Mouse (Mus musculus) frontal cortex, adult (tissue): ENCODE results near the gene Lcn2.
A peak's percentile ranks its signal among the peaks of the same experiment; 100 is the strongest.

ENCODE experiments used
- ATAC-seq: cut with Nextera tagmentation; 2 replicates; pipeline ENCODE4 v1.9.2; 2017; ENCODE audit warnings: mild to moderate bottlenecking, moderate library complexity, mixed read lengths; ENCODE audit not compliant: low TSS enrichment

Lcn2 gene

GRCm38 (mm10) chr2:32344056-32344455 lies 44.0 kb downstream of the Lcn2 start:
- ATAC-seq: no peak

GRCm38 (mm10) chr2:32343351-32343671 lies 44.7 kb downstream of the Lcn2 start:
- no peak for ATAC-seq

GRCm38 (mm10) chr2:32342539-32343350 lies 45.3 kb downstream of the Lcn2 start:
- ATAC-seq: peak; percentile 74

- ATAC-seq: no peak
These were observed 46.0 kb downstream of the Lcn2 start for GRCm38 (mm10) chr2:32342039-32342438.

- no peak; the same call in 1 of the 2 replicates for ATAC-seq
These were observed 46.5 kb downstream of the Lcn2 start for GRCm38 (mm10) chr2:32341634-32341939.

GRCm38 (mm10) chr2:32340836-32341633 lies 47.0 kb downstream of the Lcn2 start:
- peak; percentile 42 for ATAC-seq

- no peak for ATAC-seq
These were observed 48.0 kb downstream of the Lcn2 start for GRCm38 (mm10) chr2:32339912-32340642.

- ATAC-seq: no peak
These were observed 52.2 kb downstream of the Lcn2 start for GRCm38 (mm10) chr2:32335888-32336287.
